ENCODE assay signal across 8 mouse cellular contexts in genomic region chr10:3972981-3973588, GRCm38 (mm10). TPM values are rescaled to one million over a fixed set of nuclear protein-coding genes. Genes with fewer than 3 reads are reported as not detected.
DNase-seq lines count a peak whose midpoint lies in the region; ATAC-seq and TF ChIP-seq lines count a peak whose summit lies in the region.

Gene Mthfd1l, plus strand, starts transcription at chr10:3973118.

- TF ChIP-seq CTCF in heart, adult 2 months (IDR thresholded peaks at IDR 0.05), result peak; percentile 73
- peak; percentile 66 for TF ChIP-seq CTCF in kidney, adult 2 months (conservative IDR thresholded peaks at IDR 0.05; ENCODE audit: insufficient read depth, insufficient read length, low read depth, low read length)

- no peaks in the 10 kb centered on the region for H3K9me3 ChIP-seq in embryonic facial prominence, embryonic 14.5 days (ENCODE audit: control insufficient read depth, low read length)
- no peaks in the 10 kb centered on the region for H3K9me3 ChIP-seq in limb, embryonic 12.5 days
- H3K9me3 ChIP-seq in midbrain, embryonic 14.5 days (ENCODE audit: control insufficient read depth, low read length), result no peaks in the 10 kb centered on the region

- peak within 1 kb of the TSS; percentile 98 for H3K4me2 ChIP-seq in embryonic facial prominence, embryonic 14.5 days (ENCODE audit: low read depth, low read length)
- peak within 1 kb of the TSS; percentile 90 for H3K4me2 ChIP-seq in limb, embryonic 12.5 days
- H3K4me2 ChIP-seq in midbrain, embryonic 14.5 days (ENCODE audit: low read length), result peak within 1 kb of the TSS; percentile 92

- peak within 1 kb of the TSS; percentile 86 for H3K9ac ChIP-seq in embryonic facial prominence, embryonic 14.5 days (ENCODE audit: low read depth, low read length)
- peak within 1 kb of the TSS; percentile 75 for H3K9ac ChIP-seq in heart, adult 2 months (ENCODE audit: low read depth, low read length)
- peak within 1 kb of the TSS; percentile 83 for H3K9ac ChIP-seq in limb, embryonic 12.5 days (replicated peaks)
- peak within 1 kb of the TSS; percentile 77 for H3K9ac ChIP-seq in midbrain, embryonic 14.5 days (replicated peaks; ENCODE audit: low read length)

- H3K36me3 ChIP-seq in embryonic facial prominence, embryonic 14.5 days (ENCODE audit: control insufficient read depth, insufficient read depth, low read length), result no peaks in the 10 kb centered on the region
- no peaks in the 10 kb centered on the region for H3K36me3 ChIP-seq in heart, adult 2 months (ENCODE audit: control insufficient read depth, insufficient read depth, low read length)
- no peaks in the 10 kb centered on the region for H3K36me3 ChIP-seq in kidney, adult 2 months (ENCODE audit: control insufficient read depth, insufficient read depth, low read length)
- H3K36me3 ChIP-seq in limb, embryonic 12.5 days, result no peaks in the 10 kb centered on the region
- no peaks in the 10 kb centered on the region for H3K36me3 ChIP-seq in midbrain, embryonic 14.5 days (ENCODE audit: control insufficient read depth, insufficient read depth, low read length)

- H3K79me2 ChIP-seq in heart, adult 2 months (replicated peaks; ENCODE audit: control insufficient read depth, insufficient read depth, low read length), result no peaks in the 10 kb centered on the region

- peak; percentile 95 for DNase-seq in 416B (ENCODE audit: low read depth)
- peak; percentile 69 to 71 for DNase-seq in adrenal gland, postnatal 4 days (ENCODE audit: low spot score in 2 of 2)
- peak; percentile 91 for DNase-seq in embryonic facial prominence, embryonic 14.5 days (ENCODE audit: low spot score)
- peak; percentile 77 to 86 for DNase-seq in heart, adult 2 months
- peak; percentile 82 for DNase-seq in kidney, adult 2 months
- peak; percentile 86 for DNase-seq in midbrain, embryonic 14.5 days
- peak; percentile 82 for DNase-seq in spleen, adult 12 weeks (ENCODE audit: low spot score)

- H3K4me1 ChIP-seq in embryonic facial prominence, embryonic 14.5 days (ENCODE audit: control insufficient read depth, insufficient read depth, low read length), result peaks cover 3% of the 10 kb centered on the region; the same call in 1 of the 2 replicates
- peaks cover 3% of the 10 kb centered on the region; the same call in 1 of the 2 replicates for H3K4me1 ChIP-seq in heart, adult 2 months (ENCODE audit: control insufficient read depth, insufficient read depth, low read length)
- H3K4me1 ChIP-seq in kidney, adult 2 months (ENCODE audit: control insufficient read depth, insufficient read depth, low read length), result no peaks in the 10 kb centered on the region; the same call in 1 of the 2 replicates
- H3K4me1 ChIP-seq in limb, embryonic 12.5 days (replicated peaks), result peaks cover 32% of the 10 kb centered on the region
- H3K4me1 ChIP-seq in midbrain, embryonic 14.5 days (ENCODE audit: control insufficient read depth, insufficient read depth, low read length), result peaks cover 2% of the 10 kb centered on the region; the same call in 1 of the 2 replicates

- intact Hi-C loops in heart, adult 2 months (cut with DNase I), result no loop called here

- peak; percentile 76 for ATAC-seq in embryonic facial prominence, embryonic 14.5 days (ENCODE audit: low read depth)
- peak; percentile 73 for ATAC-seq in limb, embryonic 12.5 days (ENCODE audit: insufficient number of reproducible peaks, insufficient read depth, low FRiP score, low TSS enrichment, low read depth)
- ATAC-seq in midbrain, embryonic 14.5 days (ENCODE audit: low FRiP score, low TSS enrichment), result peak; percentile 79

- peak within 1 kb of the TSS; percentile 74 for H3K4me3 ChIP-seq in embryonic facial prominence, embryonic 14.5 days (ENCODE audit: low read depth, low read length)
- peak within 1 kb of the TSS; percentile 62 for H3K4me3 ChIP-seq in heart, adult 2 months
- peak within 1 kb of the TSS; percentile 75 for H3K4me3 ChIP-seq in kidney, adult 2 months (ENCODE audit: insufficient read depth, low read depth, low read length)
- H3K4me3 ChIP-seq in limb, embryonic 12.5 days (replicated peaks), result peak within 1 kb of the TSS; percentile 68
- H3K4me3 ChIP-seq in midbrain, embryonic 14.5 days (replicated peaks; ENCODE audit: low read depth, low read length), result peak within 1 kb of the TSS; percentile 72

- TF ChIP-seq POLR2A in heart, adult 2 months (IDR thresholded peaks at IDR 0.05; ENCODE audit: insufficient read depth, low read depth, low read length), result peak; percentile 52; the same call in 1 of the 2 replicates
- TF ChIP-seq POLR2A in kidney, adult 2 months (IDR thresholded peaks at IDR 0.05; ENCODE audit: low read depth, low read length), result no peak

- 1% methylated on average over 28 of the region's 40 CpGs for WGBS in embryonic facial prominence, embryonic 14.5 days
- WGBS in heart, adult 2 months, result under 1% methylated on average over 40 of the region's 40 CpGs
- under 1% methylated on average over 40 of the region's 40 CpGs for WGBS in kidney, adult 2 months
- WGBS in limb, embryonic 12.5 days, result under 1% methylated on average over 40 of the region's 40 CpGs
- under 1% methylated on average over 40 of the region's 40 CpGs for WGBS in midbrain, embryonic 14.5 days

- peak within 1 kb of the TSS; percentile 93 for H3K27ac ChIP-seq in embryonic facial prominence, embryonic 14.5 days (replicated peaks; ENCODE audit: low read depth, low read length)
- peak within 1 kb of the TSS; percentile 75 for H3K27ac ChIP-seq in heart, adult 2 months
- H3K27ac ChIP-seq in kidney, adult 2 months (ENCODE audit: insufficient read depth, low read depth, low read length), result peak within 1 kb of the TSS; percentile 52
- H3K27ac ChIP-seq in limb, embryonic 12.5 days, result peak within 1 kb of the TSS; percentile 91
- peak within 1 kb of the TSS; percentile 80 for H3K27ac ChIP-seq in midbrain, embryonic 14.5 days (replicated peaks; ENCODE audit: low read depth, low read length)

- TF ChIP-seq EP300 in heart, adult 2 months (IDR thresholded peaks at IDR 0.05; ENCODE audit: insufficient read depth, low read depth, low read length), result no peak

- H3K27me3 ChIP-seq in embryonic facial prominence, embryonic 14.5 days (replicated peaks; ENCODE audit: control insufficient read depth, insufficient read depth, low read length), result no peaks in the 10 kb centered on the region
- no peaks in the 10 kb centered on the region for H3K27me3 ChIP-seq in heart, adult 2 months (ENCODE audit: control insufficient read depth, insufficient read depth, low read length)
- no peaks in the 10 kb centered on the region for H3K27me3 ChIP-seq in kidney, adult 2 months (replicated peaks; ENCODE audit: control insufficient read depth, insufficient read depth, low read length)
- no peaks in the 10 kb centered on the region for H3K27me3 ChIP-seq in limb, embryonic 12.5 days
- H3K27me3 ChIP-seq in midbrain, embryonic 14.5 days (ENCODE audit: control insufficient read depth, insufficient read depth, low read length), result no peaks in the 10 kb centered on the region

RNA-seq across cellular contexts. Expression of gene Mthfd1l, which starts in this region (rescaled TPM):
- total RNA-seq in adrenal gland, postnatal 4 days (2021), result 10 to 100 TPM; 16.1 to 16.9 TPM
- polyA plus RNA-seq in embryonic facial prominence, embryonic 14.5 days (2014; fragmentation: Nextera tagmentation; extraction: Ambion mirVana), result 8.6 and 12.1 TPM in 2 replicates
- under 1 TPM; 0.77 to 0.99 TPM for total RNA-seq in heart, adult 2 months (2021)
- polyA plus RNA-seq in heart, adult 2 months (2012; rRNA removed), result 0.27 and 0.41 TPM in 2 replicates
- polyA plus RNA-seq in kidney, adult 2 months (2012; rRNA removed), result 0.31 and 0.77 TPM in 2 replicates
- 13.3 and 13.7 TPM in 2 replicates for polyA plus RNA-seq in limb, embryonic 12.5 days (2016; fragmentation: Nextera tagmentation; extraction: Ambion mirVana)
- polyA plus RNA-seq in midbrain, embryonic 14.5 days (2014; fragmentation: Nextera tagmentation; extraction: Ambion mirVana), result 3.7 and 6.4 TPM in 2 replicates

Comparison
In these comparisons a context has a peak if more than half of its experiments do, and no peak if none do; other contexts are left out.
1. Peak in every context shown above with its lines: DNase-seq, ATAC-seq, H3K4me3 ChIP-seq and H3K27ac ChIP-seq.
2. RNA of gene Mthfd1l (total RNA-seq): 16.1 to 16.9 TPM in adrenal gland, postnatal 4 days; 0.77 to 0.99 TPM in heart, adult 2 months; every median in the first group is over 4 times any median in the second.
3. Peak in DNase-seq, H3K4me3 ChIP-seq, H3K27ac ChIP-seq and H3K9ac ChIP-seq in heart, adult 2 months; RNA of the gene not detected or under 1 TPM.
4. Peak in DNase-seq, H3K4me3 ChIP-seq and H3K27ac ChIP-seq in kidney, adult 2 months; RNA of the gene not detected or under 1 TPM.